10 mouse cellular contexts compared by ENCODE assay signal in the genomic region with DNA sequence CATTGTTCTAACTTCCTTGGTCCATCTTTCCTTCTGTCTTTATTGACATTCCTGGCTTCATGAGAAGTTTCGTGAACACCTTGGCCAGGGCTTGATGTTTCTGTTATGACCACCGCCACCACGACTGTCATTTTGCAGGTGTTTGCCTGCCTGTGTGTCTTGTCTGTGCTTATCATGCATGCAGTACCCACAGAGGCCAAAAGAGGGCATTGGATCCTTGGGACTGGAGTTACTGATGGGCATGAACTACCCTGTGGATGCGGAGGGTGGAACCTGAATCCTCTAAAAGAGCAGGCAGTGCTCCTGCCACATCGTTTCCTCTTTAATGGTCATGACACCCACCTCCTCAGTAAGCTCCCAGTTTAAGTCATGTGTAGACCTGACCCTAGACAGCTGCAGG. TPM values are rescaled to one million over a fixed set of nuclear protein-coding genes. Genes with fewer than 3 reads are reported as not detected.
DNase-seq lines count a peak whose midpoint lies in the region; ATAC-seq lines count a peak whose summit lies in the region.
"Had no signal": no experiment of that assay in that cellular context is flagged by ENCODE, and none has a peak within 500 bp of the region (broad histone marks: within the 10 kb centered on the region; RNA-seq: fewer than 3 reads in every experiment).

No protein-coding gene starts in this region.

- H3K4me3 ChIP-seq in midbrain, embryonic 14.5 days (replicated peaks; ENCODE audit: low read depth, low read length), result no peak overlapping the region
- no peak overlapping the region for H3K4me3 ChIP-seq in midbrain, embryonic 13.5 days (replicated peaks)
- H3K4me3 ChIP-seq: heart, embryonic 13.5 days had no signal

- no peak overlapping the region for H3K9ac ChIP-seq in midbrain, embryonic 14.5 days (replicated peaks; ENCODE audit: low read length)
- no peak overlapping the region for H3K9ac ChIP-seq in midbrain, embryonic 13.5 days (replicated peaks)
- H3K9ac ChIP-seq: heart, embryonic 13.5 days had no signal

- peaks cover 10% of the 10 kb centered on the region for H3K4me1 ChIP-seq in midbrain, embryonic 14.5 days (ENCODE audit: control insufficient read depth, insufficient read depth, low read length)
- H3K4me1 ChIP-seq in midbrain, embryonic 13.5 days (replicated peaks), result peaks cover 15% of the 10 kb centered on the region

- WGBS in midbrain, embryonic 14.5 days, result 90% methylated on average over 5 of the region's 5 CpGs
- 82% methylated on average over 5 of the region's 5 CpGs for WGBS in midbrain, embryonic 13.5 days

- intact Hi-C loops in heart, postnatal 14 days (cut with DNase I), result no loop called here

- no peak overlapping the region for H3K27ac ChIP-seq in midbrain, embryonic 14.5 days (replicated peaks; ENCODE audit: low read depth, low read length)
- H3K27ac ChIP-seq in midbrain, embryonic 13.5 days, result no peak overlapping the region
- H3K27ac ChIP-seq: heart, embryonic 13.5 days had no signal

- peaks cover 27% of the 10 kb centered on the region for H3K36me3 ChIP-seq in midbrain, embryonic 14.5 days (ENCODE audit: control insufficient read depth, insufficient read depth, low read length)
- peaks cover 32% of the 10 kb centered on the region for H3K36me3 ChIP-seq in midbrain, embryonic 13.5 days

- no peak for ATAC-seq in midbrain, embryonic 14.5 days (ENCODE audit: low FRiP score, low TSS enrichment)
- no peak for ATAC-seq in midbrain, embryonic 13.5 days
- 0 out of 2 replicates have a peak, but pooled peaks have one; percentile 20 for ATAC-seq in megakaryocyte, adult 5-6 weeks (ENCODE audit: poor library complexity, severe bottlenecking)
- ATAC-seq: Patski had no signal

- DNase-seq in cerebellum, adult 18-20 months, result peak; percentile 36 to 44
- DNase-seq in cerebellum, adult 11 months, result no peak
- peak; percentile 26 for DNase-seq in midbrain, embryonic 14.5 days
- DNase-seq in cerebellum, adult 9-10 months, result peak; percentile 60
- DNase-seq in heart, postnatal 14 days, result peak; percentile 51 to 70
- DNase-seq in thymus, postnatal 36 days, result peak; percentile 48 to 52

- no peaks in the 10 kb centered on the region for H3K27me3 ChIP-seq in midbrain, embryonic 14.5 days (ENCODE audit: control insufficient read depth, insufficient read depth, low read length)
- no peaks in the 10 kb centered on the region for H3K27me3 ChIP-seq in midbrain, embryonic 13.5 days
- H3K27me3 ChIP-seq: heart, embryonic 13.5 days; Patski had no signal

- H3K9me3 ChIP-seq in midbrain, embryonic 14.5 days (ENCODE audit: control insufficient read depth, low read length), result no peaks in the 10 kb centered on the region
- H3K9me3 ChIP-seq in midbrain, embryonic 13.5 days, result no peaks in the 10 kb centered on the region
- H3K9me3 ChIP-seq: heart, embryonic 13.5 days had no signal

- no peak overlapping the region for H3K4me2 ChIP-seq in midbrain, embryonic 14.5 days (ENCODE audit: low read length)
- no peak overlapping the region for H3K4me2 ChIP-seq in midbrain, embryonic 13.5 days (replicated peaks)
- H3K4me2 ChIP-seq: heart, embryonic 13.5 days had no signal

RNA-seq across cellular contexts. Expression of a gene that starts 1.8 kb away (rescaled TPM):
- 31.6 and 34.4 TPM in 2 replicates for polyA plus RNA-seq in midbrain, embryonic 14.5 days (2014; fragmentation: Nextera tagmentation; extraction: Ambion mirVana)
- 32.9 and 35.2 TPM in 2 replicates for polyA plus RNA-seq in midbrain, embryonic 13.5 days (2015; fragmentation: Nextera tagmentation; extraction: Ambion mirVana)
- total RNA-seq in heart, postnatal 14 days (2021), result 1 to 10 TPM; 7.0 to 7.5 TPM
- 2.9 and 3.0 TPM in 2 replicates for total RNA-seq in megakaryocyte, adult 5-6 weeks (2015)
- total RNA-seq in megakaryocyte, adult 5-6 weeks (2017), result 3.4 and 8.7 TPM in 2 replicates

RNA-seq across cellular contexts. Expression of a gene that starts 46.1 kb away (rescaled TPM):
- polyA plus RNA-seq in midbrain, embryonic 14.5 days (2014; fragmentation: Nextera tagmentation; extraction: Ambion mirVana), result 0.20 and 0.34 TPM in 2 replicates
- 0.24 and 0.44 TPM in 2 replicates for polyA plus RNA-seq in midbrain, embryonic 13.5 days (2015; fragmentation: Nextera tagmentation; extraction: Ambion mirVana)
- total RNA-seq in heart, postnatal 14 days (2021), result under 1 TPM; 0.22 TPM
- not detected in 2 replicates for total RNA-seq in megakaryocyte, adult 5-6 weeks (2015)
- not detected in 2 replicates for total RNA-seq in megakaryocyte, adult 5-6 weeks (2017)

RNA-seq across cellular contexts. Expression of a gene that starts 55.4 kb away (rescaled TPM):
- 27.8 and 34.9 TPM in 2 replicates for polyA plus RNA-seq in midbrain, embryonic 14.5 days (2014; fragmentation: Nextera tagmentation; extraction: Ambion mirVana)
- 29.4 and 31.1 TPM in 2 replicates for polyA plus RNA-seq in midbrain, embryonic 13.5 days (2015; fragmentation: Nextera tagmentation; extraction: Ambion mirVana)
- total RNA-seq in heart, postnatal 14 days (2021), result 10 to 100 TPM; 35.4 to 36.0 TPM
- 5.4 and 8.7 TPM in 2 replicates for total RNA-seq in megakaryocyte, adult 5-6 weeks (2015)
- 22.7 and 22.8 TPM in 2 replicates for total RNA-seq in megakaryocyte, adult 5-6 weeks (2017)
